Mouse (Mus musculus) MEL (cell line): ENCODE measurements around the gene Pcbp2. TPM values are rescaled to one million over a fixed set of nuclear protein-coding genes. Genes with fewer than 3 reads are reported as not detected.

Source experiments
- DNase-seq: peaks from one replicate; pipeline ENCODE4 v3.0.0; 2011; ENCODE audit warnings: low read depth, low spot score
- H3K27ac ChIP-seq: 2 replicates; pipeline ENCODE4 v1.5.1; 2012; ENCODE audit warnings: low read depth, mild to moderate bottlenecking, control low read depth, low read length, moderate library complexity; ENCODE audit not compliant: control insufficient read depth
- H3K27me3 ChIP-seq, 2 experiments: fragments of 150-350 bp in 1 of 2; sonication (generic) in 1 of 2; 2 replicates each; pipeline ENCODE4 v1.6.1; 2012; ENCODE audit warnings: low read length in 2 of 2, mild to moderate bottlenecking in 2 of 2, improper control_type of control experiment in 1 of 2, moderate library complexity in 1 of 2; ENCODE audit not compliant: insufficient read depth in 2 of 2, control insufficient read depth in 1 of 2
- H3K36me3 ChIP-seq, 2 experiments: 2 replicates each; pipeline ENCODE4 v1.6.1; 2012 to 2014; ENCODE audit warnings: low read length in 2 of 2, improper control_type of control experiment in 1 of 2, inconsistent platforms in 1 of 2, mild to moderate bottlenecking in 1 of 2; ENCODE audit not compliant: insufficient read depth in 2 of 2, control insufficient read depth in 1 of 2
- H3K4me1 ChIP-seq, 2 experiments: fragments of 150-350 bp in 1 of 2; sonication (generic) in 1 of 2; 2 replicates each; pipeline ENCODE4 v1.6.1; 2012; ENCODE audit warnings: low read length in 2 of 2, improper control_type of control experiment in 1 of 2, mild to moderate bottlenecking in 1 of 2; ENCODE audit not compliant: insufficient read depth in 2 of 2, control insufficient read depth in 1 of 2
- H3K4me3 ChIP-seq, 2 experiments: fragments of 150-350 bp in 1 of 2; sonication (generic) in 1 of 2; 2 replicates each; pipeline ENCODE4 v1.5.1; 2012; ENCODE audit warnings: low read depth in 2 of 2, low read length in 2 of 2, mild to moderate bottlenecking in 2 of 2, moderate library complexity in 2 of 2, control low read depth in 1 of 2, improper control_type of control experiment in 1 of 2; ENCODE audit not compliant: control insufficient read depth in 1 of 2, insufficient read depth in 1 of 2
- H3K79me2 ChIP-seq: 2 replicates; pipeline ENCODE4 v1.6.1; 2012; ENCODE audit warnings: mild to moderate bottlenecking, low read length, moderate library complexity; ENCODE audit not compliant: control insufficient read depth, poor library complexity, insufficient read depth
- H3K9ac ChIP-seq: 2 replicates; pipeline ENCODE4 v1.6.1; 2012; ENCODE audit warnings: low read depth, mild to moderate bottlenecking, control low read depth, low read length, moderate library complexity; ENCODE audit not compliant: control insufficient read depth, poor library complexity, severe bottlenecking
- H3K9me3 ChIP-seq: fragments of 150-350 bp; sonication (generic); replicated peaks from 2 replicates; pipeline ENCODE4 v1.6.1; 2012; ENCODE audit warnings: mild to moderate bottlenecking, low read length, improper control_type of control experiment, moderate library complexity; ENCODE audit not compliant: insufficient read depth
- BHLHE40 ChIP-seq: IDR thresholded peaks from 2 replicates; pipeline ENCODE4 v1.6.1; 2012; ENCODE audit warnings: low read depth, mild to moderate bottlenecking, inconsistent platforms, low read length, improper control_type of control experiment, borderline replicate concordance
- CHD1 ChIP-seq: IDR thresholded peaks from 2 replicates; pipeline ENCODE4 v1.6.1; 2012; ENCODE audit warnings: low read depth, mild to moderate bottlenecking, inconsistent platforms, low read length, improper control_type of control experiment
- CTCF ChIP-seq, 3 experiments: IDR thresholded peaks in 2 of 3; conservative IDR thresholded peaks in 1 of 3; 2 replicates each; pipeline ENCODE4 v1.5.1; 2011 to 2012; ENCODE audit warnings: low read length in 3 of 3, low read depth in 2 of 3, mild to moderate bottlenecking in 2 of 3, improper control_type of control experiment in 1 of 3, inconsistent platforms in 1 of 3, mixed read lengths in 1 of 3, moderate library complexity in 1 of 3; ENCODE audit not compliant: control insufficient read depth in 1 of 3, insufficient read depth in 1 of 3, poor library complexity in 1 of 3, severe bottlenecking in 1 of 3
- E2F4 ChIP-seq: IDR thresholded peaks from 2 replicates; pipeline ENCODE4 v1.6.1; 2011; ENCODE audit warnings: low read depth, low read length, improper control_type of control experiment, borderline replicate concordance
- EP300 ChIP-seq, 2 experiments: IDR thresholded peaks; 2 replicates each; pipeline ENCODE4 v1.6.1; 2011; ENCODE audit warnings: improper control_type of control experiment in 2 of 2, low read length in 2 of 2, low read depth in 1 of 2, mild to moderate bottlenecking in 1 of 2
- ETS1 ChIP-seq: IDR thresholded peaks from 2 replicates; pipeline ENCODE4 v1.6.1; 2012; ENCODE audit warnings: low read depth, mild to moderate bottlenecking, inconsistent platforms, low read length, improper control_type of control experiment, moderate library complexity
- GATA1 ChIP-seq: IDR thresholded peaks from 2 replicates; pipeline ENCODE4 v1.6.1; 2011; ENCODE audit warnings: low read depth, low read length, improper control_type of control experiment
- JUND ChIP-seq: IDR thresholded peaks from 2 replicates; pipeline ENCODE4 v1.6.1; 2011; ENCODE audit warnings: low read depth, mild to moderate bottlenecking, improper control_type of control experiment, low read length
- MAZ ChIP-seq: IDR thresholded peaks from 2 replicates; pipeline ENCODE4 v1.6.1; 2012; ENCODE audit warnings: low read depth, mild to moderate bottlenecking, inconsistent platforms, low read length, improper control_type of control experiment
- MEF2A ChIP-seq: IDR thresholded peaks from 2 replicates; pipeline ENCODE4 v1.6.1; 2014; ENCODE audit warnings: low read depth, mild to moderate bottlenecking, inconsistent platforms, low read length, improper control_type of control experiment; ENCODE audit not compliant: poor library complexity, insufficient replicate concordance, severe bottlenecking; ENCODE audit errors: extremely low read depth
- MXI1 ChIP-seq: IDR thresholded peaks from 2 replicates; pipeline ENCODE4 v1.6.1; 2011; ENCODE audit warnings: mild to moderate bottlenecking, low read depth, low read length, improper control_type of control experiment
- MYB ChIP-seq: IDR thresholded peaks from 2 replicates; pipeline ENCODE4 v1.6.1; 2011; ENCODE audit warnings: mild to moderate bottlenecking, low read depth, low read length, improper control_type of control experiment
- MYC ChIP-seq: IDR thresholded peaks from 2 replicates; pipeline ENCODE4 v1.6.1; 2011; ENCODE audit warnings: low read depth, mild to moderate bottlenecking, low read length, improper control_type of control experiment, moderate library complexity
- NELFE ChIP-seq: IDR thresholded peaks from 2 replicates; pipeline ENCODE4 v1.6.1; 2011; ENCODE audit warnings: low read depth, low read length, improper control_type of control experiment
- POLR2A ChIP-seq, 2 experiments: IDR thresholded peaks; 2 replicates each; pipeline ENCODE4 v1.6.1; 2011 to 2012; ENCODE audit warnings: low read length in 2 of 2, mild to moderate bottlenecking in 2 of 2, control low read depth in 1 of 2, improper control_type of control experiment in 1 of 2, low read depth in 1 of 2, moderate library complexity in 1 of 2; ENCODE audit not compliant: control insufficient read depth in 1 of 2, insufficient read depth in 1 of 2, poor library complexity in 1 of 2
- POLR2AphosphoS2 ChIP-seq: IDR thresholded peaks from 2 replicates; pipeline ENCODE4 v1.6.1; 2011; ENCODE audit warnings: low read length, improper control_type of control experiment
- RAD21 ChIP-seq: IDR thresholded peaks from 2 replicates; pipeline ENCODE4 v1.6.1; 2011; ENCODE audit warnings: mild to moderate bottlenecking, low read depth, low read length, improper control_type of control experiment
- SIN3A ChIP-seq: IDR thresholded peaks from 2 replicates; pipeline ENCODE4 v1.6.1; 2012; ENCODE audit warnings: low read length, improper control_type of control experiment, inconsistent platforms
- SMC3 ChIP-seq: IDR thresholded peaks from 2 replicates; pipeline ENCODE4 v1.6.1; 2011; ENCODE audit warnings: low read depth, low read length, improper control_type of control experiment
- TAL1 ChIP-seq: IDR thresholded peaks from 2 replicates; pipeline ENCODE4 v1.6.1; 2012; ENCODE audit warnings: mild to moderate bottlenecking, inconsistent platforms, low read length, moderate library complexity, mixed read lengths
- TCF12 ChIP-seq: IDR thresholded peaks from 2 replicates; pipeline ENCODE4 v1.6.1; 2014; ENCODE audit warnings: low read depth, mild to moderate bottlenecking, inconsistent platforms, low read length, improper control_type of control experiment, moderate library complexity
- UBTF ChIP-seq: IDR thresholded peaks from 2 replicates; pipeline ENCODE4 v1.6.1; 2012; ENCODE audit warnings: low read depth, mild to moderate bottlenecking, inconsistent platforms, low read length, improper control_type of control experiment, moderate library complexity, borderline replicate concordance; ENCODE audit not compliant: insufficient read depth
- USF1 ChIP-seq: IDR thresholded peaks from 2 replicates; pipeline ENCODE4 v1.6.1; 2014; ENCODE audit warnings: low read depth, mild to moderate bottlenecking, inconsistent platforms, low read length, improper control_type of control experiment, moderate library complexity
- ZC3H11A ChIP-seq: IDR thresholded peaks from 2 replicates; pipeline ENCODE4 v1.6.1; 2012; ENCODE audit warnings: low read depth, mild to moderate bottlenecking, inconsistent platforms, low read length, improper control_type of control experiment
- ZNF384 ChIP-seq: IDR thresholded peaks from 2 replicates; pipeline ENCODE4 v1.6.1; 2012; ENCODE audit warnings: low read depth, mild to moderate bottlenecking, inconsistent platforms, low read length, improper control_type of control experiment
- polyA plus RNA-seq, 2 experiments: library from polyadenylated mRNA; stranded (reverse) in 1 of 2; unstranded in 1 of 2; fragments of >175 nt in 1 of 2; fragments of >200 nt in 1 of 2; gene quantifications; 2 replicates each; pipeline versions ENCODE4 v1.2.1 to v1.2.4; 2012; ENCODE audit warnings: low replicate concordance in 2 of 2, low read depth in 1 of 2; ENCODE audit not compliant: insufficient read length in 2 of 2, insufficient read depth in 1 of 2, missing spikeins in 1 of 2
- total RNA-seq: library from RNA; depleted of rRNA; stranded (reverse); fragments of 300-350 nt; gene quantifications from 2 replicates; pipeline ENCODE4 v1.2.3, GENCODE M21; 2012

Pcbp2 gene
- total and polyA plus RNA-seq, 3 experiments, result 359 to 2,091 (median 977) TPM

DNA sequence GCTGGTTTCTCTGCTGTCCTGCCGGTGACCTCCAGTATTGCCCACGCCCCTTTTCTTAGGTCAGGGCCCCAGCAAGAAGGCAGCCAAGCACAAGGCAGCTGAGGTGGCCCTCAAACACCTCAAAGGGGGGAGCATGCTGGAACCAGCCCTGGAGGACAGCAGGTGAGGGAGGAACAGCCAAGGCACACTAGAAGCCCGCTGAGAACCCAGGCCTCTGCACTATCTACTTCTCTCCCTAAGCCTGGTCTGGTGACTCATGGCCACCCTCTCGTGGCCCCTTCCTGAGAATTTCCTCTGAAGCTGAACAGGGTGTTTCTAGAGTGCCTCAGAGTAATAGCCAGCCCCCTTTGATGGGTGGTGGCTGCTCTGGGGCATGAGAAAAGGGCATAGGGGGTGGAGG, 50.1 kb downstream of the Pcbp2 start (continued):
- TF ChIP-seq MEF2A (no peak), EP300 (IDR thresholded peaks at IDR 0.05; ENCODE audit: low read depth in 1 of 2, low read length in 2 of 2) (peak; percentile 44 to 55)

DNA sequence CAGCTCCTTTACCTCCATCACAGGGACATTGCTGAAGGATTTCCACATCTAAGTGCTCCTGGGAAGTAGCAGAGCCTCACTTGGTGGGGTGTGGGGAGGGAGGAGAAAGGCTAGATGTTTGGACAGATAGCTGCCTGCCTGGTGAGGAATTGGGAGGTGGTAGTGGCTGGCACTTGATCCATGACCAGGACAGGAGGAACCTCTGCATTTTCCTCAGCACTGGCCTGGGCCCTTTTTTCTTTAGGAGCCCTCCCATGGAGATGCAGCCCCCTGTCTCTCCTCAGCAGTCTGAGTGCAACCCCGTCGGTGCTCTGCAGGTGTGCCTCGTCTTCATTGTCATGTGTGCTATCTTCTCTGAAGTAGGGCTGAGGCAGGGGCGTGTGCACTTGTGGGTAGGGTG, 51.1 kb downstream of the Pcbp2 start:
- no peaks in the 10 kb centered on the region for H3K27me3 ChIP-seq
- no peaks in the 10 kb centered on the region for H3K9me3 ChIP-seq
- H3K4me3 ChIP-seq, result no peak overlapping the region
- H3K4me1 ChIP-seq, result peaks cover 5 to 12% of the 10 kb centered on the region in 2 experiments; a peak in 3 of 4 replicates
- H3K79me2 ChIP-seq, result peaks cover 17% of the 10 kb centered on the region
- DNase-seq, result no peak
- peak overlapping the region; percentile 95; the same call in 1 of the 2 replicates for H3K27ac ChIP-seq
- TF ChIP-seq MYB (no peak), SMC3 (no peak), ETS1 (no peak), CHD1 (no peak), ZNF384 (no peak), E2F4 (no peak), NELFE (no peak), POLR2A (IDR thresholded peaks at IDR 0.05; ENCODE audit: control insufficient read depth in 1 of 2, insufficient read depth in 1 of 2, low read depth in 1 of 2, low read length in 2 of 2, poor library complexity in 1 of 2) (no peak), MYC (no peak), TAL1 (no peak)
- H3K36me3 ChIP-seq, result peaks cover 0 to 16% of the 10 kb centered on the region in 2 experiments; a peak in 2 of 4 replicates
- H3K9ac ChIP-seq, result no peak overlapping the region

DNA sequence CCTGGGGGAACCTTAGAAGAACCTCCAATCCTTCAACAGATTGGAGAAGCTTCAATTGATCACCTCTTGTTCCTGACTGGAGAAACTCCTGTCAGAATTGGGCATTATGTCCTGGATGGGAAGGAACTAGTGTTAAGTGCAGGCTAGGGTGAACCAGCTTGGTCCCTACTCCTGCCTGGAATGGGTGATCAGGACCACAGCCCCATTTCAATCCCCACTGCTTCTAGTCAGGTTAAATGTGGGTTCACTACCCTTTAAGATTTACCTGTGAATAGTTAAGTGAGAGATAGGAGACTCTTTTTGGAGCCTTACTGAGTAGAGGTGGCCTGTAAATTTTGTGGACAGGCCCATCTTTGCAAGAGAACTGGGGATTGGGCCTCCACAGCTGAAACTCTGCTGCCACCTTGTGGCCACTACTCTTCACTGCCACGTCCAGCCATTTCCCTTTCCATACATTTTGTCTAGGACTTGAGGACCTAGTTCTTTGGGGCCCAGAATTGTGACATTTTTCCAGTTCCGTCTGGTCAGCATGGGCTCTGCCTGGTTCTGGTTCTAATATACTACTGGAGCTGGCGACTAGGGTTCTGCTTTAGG, 54.6 kb downstream of the Pcbp2 start, which contains the start of gene Npff:
TSS of gene Npff (minus strand) at position 51 of the 594 bp plus-strand sequence.
- no peaks in the 10 kb centered on the region for H3K27me3 ChIP-seq
- peaks cover 5 to 12% of the 10 kb centered on the region in 2 experiments; a peak in 3 of 4 replicates for H3K4me1 ChIP-seq
- peak; percentile 90 for DNase-seq
- no peak within 1 kb of the TSS for H3K4me3 ChIP-seq
- no peak within 1 kb of the TSS for H3K9ac ChIP-seq
- no peaks in the 10 kb centered on the region for H3K9me3 ChIP-seq
- peaks cover 5 to 15% of the 10 kb centered on the region in 2 experiments for H3K36me3 ChIP-seq
- TF ChIP-seq CTCF (IDR thresholded peaks at IDR 0.05 in 2 of 3, conservative IDR thresholded peaks at IDR 0.05 in 1 of 3; ENCODE audit: control insufficient read depth in 1 of 3, insufficient read depth in 1 of 3, low read depth in 2 of 3, low read length in 3 of 3, poor library complexity in 1 of 3, severe bottlenecking in 1 of 3) (peak; percentile 98 to 100 (median 99)), RAD21 (peak; percentile 99), MYB (no peak), GATA1 (no peak), MAZ (peak; percentile 72), MEF2A (0 out of 2 replicates have a peak, but pooled peaks have one; percentile 35), BHLHE40 (peak; percentile 44; the same call in 1 of the 2 replicates), USF1 (no peak), TCF12 (no peak), POLR2A (IDR thresholded peaks at IDR 0.05; ENCODE audit: control insufficient read depth in 1 of 2, insufficient read depth in 1 of 2, low read depth in 1 of 2, low read length in 2 of 2, poor library complexity in 1 of 2) (0 out of 4 replicates have a peak, but pooled peaks of 1 of the 2 experiments have one; percentile 47), JUND (peak; percentile 78), ZC3H11A (peak; percentile 95), MYC (0 out of 2 replicates have a peak, but pooled peaks have one; percentile 27), E2F4 (no peak), POLR2AphosphoS2 (peak; percentile 33; the same call in 1 of the 2 replicates), SIN3A (peak; percentile 65; the same call in 1 of the 2 replicates), SMC3 (peak; percentile 94), MXI1 (no peak), UBTF (no peak)
- H3K79me2 ChIP-seq, result peaks cover 8% of the 10 kb centered on the region; the same call in 1 of the 2 replicates
- no peak within 1 kb of the TSS for H3K27ac ChIP-seq
